ENCODE assay signal across 11 mouse cellular contexts in genomic region chr8:87783198-87783597, GRCm38 (mm10).
A peak's percentile ranks its signal among the peaks of the same experiment; 100 is the strongest.
DNase-seq lines count a peak whose midpoint lies in the region; ATAC-seq and TF ChIP-seq lines count a peak whose summit lies in the region.
"Had no signal": no experiment of that assay in that cellular context is flagged by ENCODE, and none has a peak within 500 bp of the region (broad histone marks: within the 10 kb centered on the region; RNA-seq: fewer than 3 reads in every experiment).

No protein-coding gene starts in this region.

- intact Hi-C loops in gastrocnemius, adult 2 months (cut with DNase I) = no loop called here
- intact Hi-C loops in gastrocnemius, postnatal 14 days (cut with DNase I; ENCODE audit: low total_unique reads) = no loop called here

- no peak overlapping the region for H3K4me2 ChIP-seq in embryonic facial prominence, embryonic 11.5 days (ENCODE audit: low read depth, low read length)
- H3K4me2 ChIP-seq in hindbrain, postnatal 0 days (ENCODE audit: low read depth, low read length) = no peak overlapping the region

- peak overlapping the region; percentile 70; the same call in 1 of the 2 replicates for H3K27ac ChIP-seq in gastrocnemius, adult 2 months
- no peak overlapping the region for H3K27ac ChIP-seq in embryonic facial prominence, embryonic 11.5 days (replicated peaks; ENCODE audit: low read depth, low read length)
- H3K27ac ChIP-seq in hindbrain, postnatal 0 days = peak overlapping the region; percentile 41; the same call in 1 of the 2 replicates
- H3K27ac ChIP-seq: left cerebral cortex, adult 2 months; macrophage had no signal

- ATAC-seq in megakaryocyte, adult 5-6 weeks (ENCODE audit: poor library complexity, severe bottlenecking) = no peak
- ATAC-seq in embryonic facial prominence, embryonic 11.5 days (replicated peaks; ENCODE audit: insufficient number of reproducible peaks, low FRiP score, low TSS enrichment, low read depth) = 0 out of 2 replicates have a peak, but pooled peaks have one; percentile 25
- ATAC-seq in hindbrain, postnatal 0 days = no peak

- H3K27me3 ChIP-seq in megakaryocyte, embryonic 14.5 days (replicated peaks) = peaks cover 6% of the 10 kb centered on the region
- no peaks in the 10 kb centered on the region for H3K27me3 ChIP-seq in embryonic facial prominence, embryonic 11.5 days (ENCODE audit: control insufficient read depth, insufficient read depth, low read length)
- no peaks in the 10 kb centered on the region for H3K27me3 ChIP-seq in hindbrain, postnatal 0 days (ENCODE audit: insufficient read depth, low read length)
- H3K27me3 ChIP-seq: CH12.LX had no signal

- 0 out of 2 replicates have a peak overlapping the region, but pooled peaks have one; percentile 10 for H3K9ac ChIP-seq in embryonic facial prominence, embryonic 11.5 days (replicated peaks; ENCODE audit: low read length)
- no peak overlapping the region; the same call in 1 of the 2 replicates for H3K9ac ChIP-seq in hindbrain, postnatal 0 days (replicated peaks; ENCODE audit: low read length)

- no peaks in the 10 kb centered on the region; the same call in 1 of the 2 replicates for H3K4me1 ChIP-seq in megakaryocyte, embryonic 14.5 days
- H3K4me1 ChIP-seq in embryonic facial prominence, embryonic 11.5 days (ENCODE audit: control insufficient read depth, insufficient read depth, low read length) = peaks cover 9% of the 10 kb centered on the region
- peaks cover 11% of the 10 kb centered on the region for H3K4me1 ChIP-seq in hindbrain, postnatal 0 days (ENCODE audit: insufficient read depth, low read length)

- no peak overlapping the region for H3K4me3 ChIP-seq in gastrocnemius, adult 2 months
- H3K4me3 ChIP-seq in megakaryocyte, embryonic 14.5 days (replicated peaks) = peak overlapping the region; percentile 29
- no peak overlapping the region for H3K4me3 ChIP-seq in embryonic facial prominence, embryonic 11.5 days (ENCODE audit: low read depth, low read length)
- H3K4me3 ChIP-seq in hindbrain, postnatal 0 days (ENCODE audit: low read length) = no peak overlapping the region
- H3K4me3 ChIP-seq: left cerebral cortex, adult 2 months had no signal

- no peak for TF ChIP-seq CTCF in gastrocnemius, adult 2 months (IDR thresholded peaks at IDR 0.05)
- TF ChIP-seq CTCF in hindbrain, postnatal 0 days (IDR thresholded peaks at IDR 0.05; ENCODE audit: low read depth) = no peak

- 75% methylated on average over 15 of the region's 15 CpGs for WGBS in embryonic facial prominence, embryonic 11.5 days
- 64% methylated on average over 15 of the region's 15 CpGs for WGBS in hindbrain, postnatal 0 days

- peak; percentile 49 for DNase-seq in gastrocnemius, adult 2 months
- DNase-seq in gastrocnemius, postnatal 14 days = no peak
- DNase-seq in embryonic facial prominence, embryonic 11.5 days (ENCODE audit: low spot score) = no peak
- DNase-seq in hindbrain, postnatal 0 days (ENCODE audit: low spot score) = no peak
- DNase-seq in testis, postnatal 10 days (ENCODE audit: low spot score) = no peak
- no peak for DNase-seq in T-cell, adult 2 months (ENCODE audit: low spot score)

- no peaks in the 10 kb centered on the region for H3K36me3 ChIP-seq in megakaryocyte, embryonic 14.5 days (replicated peaks; ENCODE audit: low read length)
- peaks cover 6% of the 10 kb centered on the region for H3K36me3 ChIP-seq in embryonic facial prominence, embryonic 11.5 days (replicated peaks; ENCODE audit: control insufficient read depth, insufficient read depth, low read depth, low read length)
- H3K36me3 ChIP-seq in hindbrain, postnatal 0 days (ENCODE audit: insufficient read depth, low read length) = peaks cover 24% of the 10 kb centered on the region

- no peaks in the 10 kb centered on the region for H3K9me3 ChIP-seq in megakaryocyte, embryonic 14.5 days
- no peaks in the 10 kb centered on the region for H3K9me3 ChIP-seq in embryonic facial prominence, embryonic 11.5 days (replicated peaks; ENCODE audit: control insufficient read depth, low read length)
- no peaks in the 10 kb centered on the region for H3K9me3 ChIP-seq in hindbrain, postnatal 0 days (ENCODE audit: low read length)
